Mouse (Mus musculus) neural tube, embryonic 15.5 days (tissue): ENCODE data around the gene Gigyf1. TPM values are rescaled to one million over a fixed set of nuclear protein-coding genes. Genes with fewer than 3 reads are reported as not detected.

ENCODE experiments used
- ATAC-seq: fragments of 200-750 bp; cut with Nextera tagmentation; 2 replicates; pipeline ENCODE4 v1.8.0; 2017; ENCODE audit warnings: mild to moderate bottlenecking, moderate TSS enrichment, moderate library complexity; ENCODE audit not compliant: low FRiP score
- H3K27ac ChIP-seq: fragments of 300-500 bp; sonication (generic); replicated peaks from 2 replicates; pipeline ENCODE4 v1.5.1; 2015; ENCODE audit warnings: mild to moderate bottlenecking, inconsistent platforms
- H3K27me3 ChIP-seq: fragments of 300-500 bp; sonication (generic); replicated peaks from 2 replicates; pipeline ENCODE4 v1.6.1; 2015; ENCODE audit warnings: inconsistent platforms
- H3K36me3 ChIP-seq: fragments of 300-500 bp; sonication (generic); 2 replicates; pipeline ENCODE4 v1.6.1; 2015; ENCODE audit warnings: inconsistent platforms
- H3K4me1 ChIP-seq: fragments of 300-500 bp; sonication (generic); 2 replicates; pipeline ENCODE4 v1.6.1; 2015; ENCODE audit warnings: inconsistent platforms
- H3K4me2 ChIP-seq: fragments of 300-500 bp; sonication (generic); 2 replicates; pipeline ENCODE4 v1.6.1; 2015; ENCODE audit warnings: inconsistent platforms, mild to moderate bottlenecking, moderate library complexity
- H3K4me3 ChIP-seq: fragments of 300-500 bp; sonication (generic); replicated peaks from 2 replicates; pipeline ENCODE4 v1.5.1; 2015; ENCODE audit warnings: mild to moderate bottlenecking, inconsistent platforms
- H3K9ac ChIP-seq: fragments of 300-500 bp; sonication (generic); replicated peaks from 2 replicates; pipeline ENCODE4 v1.6.1; 2015; ENCODE audit warnings: mild to moderate bottlenecking, inconsistent platforms
- H3K9me3 ChIP-seq: fragments of 300-500 bp; sonication (generic); replicated peaks from 2 replicates; pipeline ENCODE4 v1.6.1; 2016; ENCODE audit warnings: inconsistent platforms
- WGBS: fragments of 180-500 bp; shearing (Covaris S2); methylation state at CpG from one replicate; pipeline ENCODE4 v1.1.7; 2015; ENCODE audit warnings: mixed read lengths; 5-methylcytosine and 5-hydroxymethylcytosine counted together
- polyA plus RNA-seq: library from polyadenylated mRNA; unstranded; fragments of >200 nt; fragmentation: Nextera tagmentation; extraction: Ambion mirVana; gene quantifications from 2 replicates; pipeline ENCODE4 v1.2.1, GENCODE M21; 2015

Gene Gigyf1
- polyA plus RNA-seq, 1 experiment from 2014 or later = 16.7 TPM

DNA sequence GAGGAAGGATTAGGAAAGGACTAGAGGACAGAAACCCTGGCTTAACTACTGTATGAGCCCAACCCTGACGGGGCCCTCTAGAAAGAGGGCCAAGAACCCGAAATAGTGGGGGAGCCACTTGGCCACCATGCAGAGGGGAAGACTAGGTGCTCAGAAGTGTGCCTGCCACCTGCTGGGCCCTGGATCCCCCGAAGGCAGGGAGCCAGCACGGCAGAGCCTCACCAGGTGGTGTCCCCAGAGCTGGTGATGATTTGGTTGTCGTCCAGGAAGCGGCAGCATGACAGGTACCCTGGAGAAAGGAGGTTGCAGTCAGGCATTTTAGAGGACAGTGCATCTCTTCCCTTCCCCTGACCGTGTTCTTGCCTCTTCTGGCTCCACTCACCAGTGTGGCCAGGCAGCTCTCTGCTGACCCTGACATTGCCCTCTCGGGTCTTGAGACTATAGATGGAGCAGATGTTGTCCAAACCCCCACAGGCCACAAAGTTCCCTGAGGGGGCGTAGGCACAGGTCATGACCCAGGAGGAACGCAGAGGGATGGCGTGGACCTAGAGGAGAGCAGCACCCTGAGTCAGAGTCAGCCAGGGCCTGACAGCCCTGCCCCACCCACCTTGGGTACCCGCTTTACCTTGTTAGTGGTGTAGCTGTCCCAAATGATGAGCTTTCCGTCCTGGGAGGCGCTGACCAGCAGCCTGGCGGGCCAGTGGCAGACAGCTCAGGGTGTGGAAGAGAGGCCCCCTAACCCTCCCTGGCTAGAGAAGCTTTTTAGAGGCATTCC is 11.1 kb downstream of the Gigyf1 start:
- Histone ChIP-seq H3K4me1 (peaks cover 42% of the 10 kb centered on the region), H3K27ac (no peak overlapping the region), H3K9me3 (no peaks in the 10 kb centered on the region), H3K36me3 (peaks cover 52% of the 10 kb centered on the region), H3K4me3 (peak overlapping the region; percentile 88; the same call in 1 of the 2 replicates), H3K9ac (peak overlapping the region; percentile 97; the same call in 1 of the 2 replicates), H3K4me2 (peak overlapping the region; percentile 83), H3K27me3 (no peaks in the 10 kb centered on the region)
- ATAC-seq = no peak
- WGBS = 63% methylated on average over 15 of the region's 15 CpGs

DNA sequence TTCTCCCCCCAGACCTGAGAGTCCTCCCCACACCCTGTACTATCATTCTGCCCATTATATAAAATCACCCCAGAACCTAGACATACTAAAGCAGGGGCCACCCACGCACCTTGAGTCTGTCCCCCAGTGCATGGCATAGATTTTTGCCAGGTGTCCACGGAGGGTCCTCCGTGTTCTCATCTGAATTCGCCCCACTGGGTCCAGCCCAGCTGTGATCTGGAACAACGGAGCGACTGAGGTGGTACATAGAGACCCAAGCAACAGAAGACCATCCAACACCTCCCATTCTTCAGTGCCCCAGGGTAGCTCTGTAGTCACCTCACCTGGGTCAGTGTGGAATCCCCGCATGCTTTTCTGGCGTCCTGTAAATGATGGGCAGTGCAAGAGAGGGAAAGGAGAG is 11.7 kb downstream of the Gigyf1 start:
- H3K4me3 ChIP-seq = peak overlapping the region; percentile 88
- H3K9ac ChIP-seq = peak overlapping the region; percentile 97
- 65% methylated on average over 8 of the region's 8 CpGs for WGBS
- peaks cover 42% of the 10 kb centered on the region for H3K4me1 ChIP-seq
- no peaks in the 10 kb centered on the region for H3K27me3 ChIP-seq
- no peak for ATAC-seq
- no peaks in the 10 kb centered on the region for H3K9me3 ChIP-seq
- peaks cover 45% of the 10 kb centered on the region for H3K36me3 ChIP-seq
- H3K27ac ChIP-seq = peak overlapping the region; percentile 97
- H3K4me2 ChIP-seq = peak overlapping the region; percentile 83

DNA sequence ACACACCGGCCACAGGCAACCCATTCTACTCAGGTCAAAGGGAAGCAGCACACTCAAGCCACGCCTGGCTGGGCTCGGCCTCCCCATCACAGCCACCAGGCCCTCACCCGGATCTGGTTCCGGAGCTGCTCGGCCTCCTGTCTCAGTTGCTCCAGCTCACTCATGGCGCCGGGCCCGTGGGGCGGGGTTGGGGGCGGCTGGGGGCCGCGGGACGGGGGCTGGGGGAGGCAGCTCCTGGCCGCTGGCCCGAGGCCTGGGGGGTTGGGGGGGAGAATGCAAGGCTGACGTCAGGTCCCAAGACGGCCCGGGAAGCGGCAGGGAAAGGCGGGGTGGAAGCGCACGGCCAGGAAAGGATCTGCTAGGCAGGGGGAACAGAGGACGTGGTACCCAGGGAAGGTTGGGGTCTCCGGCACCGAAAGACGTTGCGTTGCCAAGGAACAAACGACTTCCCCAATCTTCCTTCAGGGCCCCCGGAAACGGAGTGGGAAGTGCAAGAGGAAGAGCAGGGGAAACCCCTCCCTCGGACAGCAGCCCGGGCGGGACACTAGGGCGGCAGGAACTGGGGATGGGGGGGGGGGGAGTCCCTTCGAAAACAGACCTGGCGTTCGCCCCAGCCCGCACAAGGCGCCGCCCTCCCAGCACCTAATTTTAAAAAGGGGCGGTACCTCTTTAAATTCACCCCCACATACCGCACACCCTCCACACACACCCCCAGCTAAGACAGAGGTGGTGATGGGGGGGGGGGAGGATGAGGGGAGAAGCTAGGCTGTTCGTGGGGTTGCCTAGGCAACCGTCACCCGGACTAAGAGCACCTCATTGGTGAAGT is 12.5 kb downstream of the Gigyf1 start:
- ATAC-seq = peak; percentile 67
- under 1% methylated on average over 45 of the region's 46 CpGs for WGBS
- H3K4me3 ChIP-seq = peak overlapping the region; percentile 88

DNA sequence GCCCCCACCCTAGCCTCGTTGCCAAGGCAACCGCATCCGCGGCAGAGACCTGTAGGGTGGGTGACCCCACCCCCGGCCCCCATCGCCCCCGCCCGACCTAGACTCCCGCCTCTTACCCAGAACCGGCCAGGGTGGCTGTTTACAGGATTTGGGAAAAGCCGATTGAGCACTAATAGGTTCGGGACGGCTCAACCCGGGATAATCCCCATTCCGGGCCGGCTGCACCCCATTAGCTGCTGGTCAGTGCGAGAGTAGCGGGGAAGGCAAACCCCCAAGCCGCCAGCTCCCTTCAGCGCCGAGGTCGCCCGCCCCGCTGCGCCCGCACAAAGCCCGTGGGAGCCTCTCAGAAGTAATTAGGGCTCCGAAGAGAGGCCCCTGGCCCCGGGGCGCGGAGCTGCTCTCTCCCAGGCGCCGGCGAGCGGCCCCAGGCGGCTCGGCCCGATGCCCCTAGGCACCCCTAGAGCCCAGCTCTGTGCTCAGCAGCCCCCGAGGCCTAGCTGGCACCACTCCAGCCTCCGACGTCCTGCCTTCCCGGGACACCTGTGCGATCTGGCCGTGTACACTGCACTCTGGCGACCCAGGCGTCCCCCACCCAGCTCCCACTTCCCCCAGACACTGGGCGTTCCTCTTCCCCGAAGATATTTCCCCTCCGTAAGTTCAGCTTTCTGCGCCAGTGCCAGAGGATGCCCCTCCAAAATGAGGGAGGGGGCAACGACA is 13.2 kb downstream of the Gigyf1 start:
- peak; percentile 4 for ATAC-seq
- Histone ChIP-seq H3K4me2 (peak overlapping the region; percentile 83), H3K36me3 (peaks cover 34% of the 10 kb centered on the region), H3K9me3 (no peaks in the 10 kb centered on the region), H3K4me1 (peaks cover 36% of the 10 kb centered on the region), H3K4me3 (peak overlapping the region; percentile 88), H3K27ac (peak overlapping the region; percentile 97), H3K27me3 (no peaks in the 10 kb centered on the region), H3K9ac (peak overlapping the region; percentile 97)
- under 1% methylated on average over 47 of the region's 51 CpGs for WGBS

More for the DNA sequence above, 12.5 kb downstream of the Gigyf1 start:
- Histone ChIP-seq H3K9me3 (no peaks in the 10 kb centered on the region), H3K9ac (peak overlapping the region; percentile 97), H3K27me3 (no peaks in the 10 kb centered on the region), H3K36me3 (peaks cover 39% of the 10 kb centered on the region), H3K4me1 (peaks cover 42% of the 10 kb centered on the region), H3K27ac (peak overlapping the region; percentile 97), H3K4me2 (peak overlapping the region; percentile 83)

GRCm38 (mm10) chr5:137532131-137532807 is 13.9 kb downstream of the Gigyf1 start:
- no peaks in the 10 kb centered on the region for H3K9me3 ChIP-seq
- H3K27me3 ChIP-seq = no peaks in the 10 kb centered on the region
- H3K4me1 ChIP-seq = peaks cover 35% of the 10 kb centered on the region
- H3K36me3 ChIP-seq = peaks cover 30% of the 10 kb centered on the region
- no peak for ATAC-seq
- H3K4me3 ChIP-seq = peak overlapping the region; percentile 88
- under 1% methylated on average over 19 of the region's 19 CpGs for WGBS
- peak overlapping the region; percentile 97 for H3K9ac ChIP-seq
- peak overlapping the region; percentile 83 for H3K4me2 ChIP-seq
- H3K27ac ChIP-seq = peak overlapping the region; percentile 97

DNA sequence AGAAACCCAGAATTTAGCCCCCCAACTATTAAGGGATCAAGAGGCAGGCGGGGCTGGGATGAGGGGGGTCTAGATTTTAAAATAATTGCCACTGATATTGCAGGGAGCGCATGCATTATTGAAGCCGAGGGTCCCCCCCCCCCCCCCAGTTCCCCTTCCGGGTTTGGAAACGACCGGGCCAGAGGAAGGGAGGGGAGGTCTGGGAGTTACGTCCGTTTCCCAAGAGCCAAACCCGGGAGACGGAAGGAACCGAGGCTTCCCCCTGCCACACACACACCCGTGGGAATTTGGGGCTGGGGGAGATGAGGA is 14.4 kb downstream of the Gigyf1 start:
- H3K4me3 ChIP-seq = peak overlapping the region; percentile 88
- peaks cover 31% of the 10 kb centered on the region for H3K4me1 ChIP-seq
- peak overlapping the region; percentile 97 for H3K9ac ChIP-seq
- H3K36me3 ChIP-seq = peaks cover 25% of the 10 kb centered on the region
- 1% methylated on average over 10 of the region's 12 CpGs for WGBS
- H3K27ac ChIP-seq = peak overlapping the region; percentile 97
- peak overlapping the region; percentile 83 for H3K4me2 ChIP-seq
- ATAC-seq = no peak
- H3K27me3 ChIP-seq = no peaks in the 10 kb centered on the region
- no peaks in the 10 kb centered on the region for H3K9me3 ChIP-seq

DNA sequence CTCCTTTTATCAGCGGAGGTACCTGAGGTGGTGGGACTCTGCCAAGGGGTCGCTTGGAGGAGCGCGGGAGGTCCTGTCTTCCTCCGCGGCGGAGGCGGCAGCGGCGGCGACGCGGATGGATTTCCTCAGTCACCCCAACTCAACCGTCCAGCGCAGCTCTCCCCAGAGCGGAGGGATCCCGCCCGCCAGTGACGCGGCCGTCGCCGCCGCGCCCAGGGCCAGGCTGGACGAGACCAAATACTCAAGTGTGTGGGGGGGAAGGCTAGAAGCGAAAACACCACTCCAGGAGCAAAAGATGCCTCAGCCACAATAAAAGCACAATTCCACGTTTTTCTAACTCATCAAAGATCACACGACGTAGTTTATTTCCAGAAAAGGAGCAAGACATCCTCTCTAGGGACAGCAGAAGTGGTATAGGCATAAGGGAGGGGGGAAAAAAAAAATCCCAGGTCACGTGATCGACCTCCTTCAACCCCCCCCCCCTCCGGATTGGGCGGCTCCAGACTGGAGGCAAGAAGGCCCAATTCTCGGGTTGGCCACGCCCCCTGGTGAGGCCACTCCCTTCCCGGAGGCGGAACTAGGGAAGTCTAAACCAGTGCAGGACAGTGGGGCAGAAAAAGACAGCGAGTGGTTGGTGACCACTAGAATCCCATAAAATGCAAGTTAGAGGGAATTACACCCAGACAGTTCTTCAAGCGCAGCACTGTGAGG is 14.9 kb downstream of the Gigyf1 start, which contains the start of the genes Epo and Gnb2:
Gene Epo, minus strand, starts transcription at position 126 of the 711 bp plus-strand sequence.
Gene Gnb2, minus strand, starts transcription at position 394 of the 711 bp plus-strand sequence.
- H3K9ac ChIP-seq = peak within 1 kb of the TSS; percentile 97
- H3K4me2 ChIP-seq = peak within 1 kb of the TSS; percentile 83
- H3K4me3 ChIP-seq = peak within 1 kb of the TSS; percentile 88
- peaks cover 20% of the 10 kb centered on the region for H3K36me3 ChIP-seq
- peak within 1 kb of the TSS; percentile 97 for H3K27ac ChIP-seq
- WGBS = under 1% methylated on average over 40 of the region's 40 CpGs
- H3K27me3 ChIP-seq = no peaks in the 10 kb centered on the region
- H3K9me3 ChIP-seq = no peaks in the 10 kb centered on the region
- ATAC-seq = peak; percentile 81
- peaks cover 28% of the 10 kb centered on the region for H3K4me1 ChIP-seq

GRCm38 (mm10) chr5:137534762-137535161 is 16.4 kb downstream of the Gigyf1 start:
- 93% methylated on average over 3 of the region's 3 CpGs for WGBS
- Histone ChIP-seq H3K9me3 (no peaks in the 10 kb centered on the region), H3K4me2 (no peak overlapping the region), H3K27me3 (no peaks in the 10 kb centered on the region), H3K4me3 (no peak overlapping the region), H3K27ac (no peak overlapping the region), H3K36me3 (peaks cover 5% of the 10 kb centered on the region), H3K9ac (no peak overlapping the region), H3K4me1 (peaks cover 21% of the 10 kb centered on the region)
- no peak for ATAC-seq

GRCm38 (mm10) chr5:137535318-137535717 is 17.0 kb downstream of the Gigyf1 start:
- ATAC-seq = no peak
- WGBS = 84% methylated on average over 9 of the region's 9 CpGs

GRCm38 (mm10) chr5:137537461-137537860 is 19.1 kb downstream of the Gigyf1 start:
- no peaks in the 10 kb centered on the region for H3K9me3 ChIP-seq
- no peak for ATAC-seq
- no peak overlapping the region for H3K27ac ChIP-seq
- no peak overlapping the region for H3K4me3 ChIP-seq
- WGBS = 72% methylated on average over 4 of the region's 4 CpGs
- H3K27me3 ChIP-seq = no peaks in the 10 kb centered on the region
- no peak overlapping the region for H3K9ac ChIP-seq
- no peak overlapping the region for H3K4me2 ChIP-seq
- peaks cover 12% of the 10 kb centered on the region for H3K4me1 ChIP-seq
- no peaks in the 10 kb centered on the region for H3K36me3 ChIP-seq

More at GRCm38 (mm10) chr5:137535318-137535717, 17.0 kb downstream of the Gigyf1 start:
- no peaks in the 10 kb centered on the region for H3K27me3 ChIP-seq
- peaks cover 16% of the 10 kb centered on the region for H3K4me1 ChIP-seq
- H3K4me2 ChIP-seq = no peak overlapping the region
- no peak overlapping the region for H3K4me3 ChIP-seq
- H3K27ac ChIP-seq = no peak overlapping the region
- no peak overlapping the region for H3K9ac ChIP-seq
- no peaks in the 10 kb centered on the region for H3K9me3 ChIP-seq
- peaks cover 1% of the 10 kb centered on the region; the same call in 1 of the 2 replicates for H3K36me3 ChIP-seq
